Mouse (Mus musculus) gastrocnemius, postnatal 36 days (tissue): ENCODE results near the gene Podxl2. TPM values are rescaled to one million over a fixed set of nuclear protein-coding genes. Genes with fewer than 3 reads are reported as not detected.
A peak's percentile ranks its signal among the peaks of the same experiment; 100 is the strongest.

ENCODE experiments used
- DNase-seq, 2 experiments: peaks; one replicate each; pipeline ENCODE4 v3.0.0; 2022
- intact Hi-C: fragments of 180-260 bp; cut with DNase I; formaldehyde crosslinking; loops from one replicate; pipeline ENCODE4 v1.15.1; 2025
- long read RNA-seq, 2 experiments: library from polyadenylated mRNA; stranded (forward); transcript quantifications; one replicate each; pipeline ENCODE4 v2.0.0; 2021
- total RNA-seq, 2 experiments: library from RNA; stranded (reverse); gene quantifications; 2 replicates each; pipeline ENCODE4 v1.2.3; 2021

The Podxl2 gene
- 10 to 100 TPM; 45.1 to 50.5 TPM for total RNA-seq
- long read RNA-seq, experiment 1, transcript Podxl2-210 (8 exons, 2,065 nt), result minor isoform, 42 of 129 reads
- long read RNA-seq, experiment 1, transcript Podxl2-207 (2 exons, 633 nt), result major isoform, 71 of 129 reads
- long read RNA-seq, experiment 1, partial matches to known transcripts, result 7 of 129 reads
- long read RNA-seq, experiment 1, other reads (novel, unspliced or antisense), result 9 of 129 reads
- long read RNA-seq, experiment 2, transcript Podxl2-207 (2 exons, 633 nt), result minor isoform, 84 of 209 reads
- long read RNA-seq, experiment 2, transcript Podxl2-210 (8 exons, 2,065 nt), result major isoform, 98 of 209 reads
- long read RNA-seq, experiment 2, partial matches to known transcripts, result 19 of 209 reads
- long read RNA-seq, experiment 2, other reads (novel, unspliced or antisense), result 8 of 209 reads

- intact Hi-C loops, result no loop called here
- DNase-seq, result peak; percentile 64 to 70
These were observed at the start of gene Podxl2 for GRCm38 (mm10) chr6:88874868-88875508. Gene Podxl2 (minus strand): TSS chr6:88875044.

GRCm38 (mm10) chr6:88918802-88919201, 44.0 kb upstream of the Podxl2 start:
- DNase-seq, result no peak
- intact Hi-C loops, result no loop called here

DNA sequence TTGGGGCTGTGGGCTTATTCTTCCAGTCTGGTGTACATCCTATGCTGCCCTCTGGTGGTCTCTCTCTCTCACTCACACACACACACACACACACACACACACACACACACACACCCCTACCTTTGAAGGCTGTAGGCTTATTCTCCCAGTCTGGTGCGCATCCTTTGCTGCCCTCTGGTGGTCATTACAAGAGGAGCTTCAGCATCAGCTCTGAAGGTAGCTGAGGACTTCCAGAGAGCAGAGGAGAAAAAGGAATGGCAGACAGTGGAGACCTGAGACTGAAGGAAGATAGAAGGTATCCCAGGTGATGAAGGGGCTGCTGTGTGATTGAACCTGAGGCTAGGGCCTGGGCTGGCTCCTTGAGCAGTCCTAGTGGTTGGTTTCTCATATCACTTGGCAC, 41.3 kb upstream of the Podxl2 start:
- no peak for DNase-seq
- intact Hi-C loops, result no loop called here

DNA sequence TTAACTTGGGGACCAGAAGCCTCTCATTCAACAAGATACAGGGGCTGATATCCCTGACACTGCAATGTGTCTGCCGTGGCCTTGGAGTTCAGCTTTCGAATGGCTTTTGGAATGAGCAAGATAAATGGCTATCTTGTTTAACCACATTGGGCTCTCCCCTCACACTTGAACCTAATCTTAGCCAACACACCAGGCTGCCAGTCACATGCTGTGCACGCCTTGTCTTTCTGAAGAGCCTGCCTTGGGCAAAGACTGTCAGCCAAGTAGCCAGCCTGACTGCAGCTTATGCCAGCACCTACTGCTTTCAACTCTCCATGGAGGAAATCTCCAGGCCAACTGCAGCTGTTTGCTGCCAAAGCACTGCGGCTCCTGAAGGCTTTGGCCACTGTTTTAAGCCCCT, 40.7 kb upstream of the Podxl2 start:
- intact Hi-C loops, result no loop called here
- DNase-seq, result no peak

DNA sequence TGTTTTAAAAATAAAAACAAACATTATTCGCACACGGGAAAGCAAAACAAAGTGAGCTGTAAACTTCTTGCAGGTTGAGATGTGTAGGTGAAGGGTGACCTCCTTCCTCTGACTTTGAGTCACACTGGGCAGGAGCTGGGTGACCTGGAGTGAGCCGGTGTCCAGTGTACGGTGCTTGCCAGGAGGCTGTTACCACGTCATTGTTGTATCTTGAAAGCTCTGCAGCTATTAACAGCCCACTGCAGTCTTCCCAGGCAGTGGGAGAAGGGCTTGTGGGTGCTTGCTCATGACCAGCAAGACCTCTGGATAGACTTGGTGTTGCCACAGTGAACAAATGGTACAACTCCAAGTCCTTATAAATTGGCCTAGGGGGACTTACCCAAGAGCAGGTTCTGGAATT, 40.0 kb upstream of the Podxl2 start:
- DNase-seq, result no peak
- intact Hi-C loops, result loop anchor here (5.0 kb wide), 1 partner anchor 367 kb away; no protein-coding TSS in a partner anchor

GRCm38 (mm10) chr6:88913440-88913839, 38.6 kb upstream of the Podxl2 start:
- no peak for DNase-seq
- intact Hi-C loops, result loop anchor here (5.0 kb wide), 1 partner anchor 366 kb away; no protein-coding TSS in a partner anchor

- intact Hi-C loops, result loop anchor here (5.0 kb wide), 1 partner anchor 366 kb away; no protein-coding TSS in a partner anchor
These were observed 38.2 kb upstream of the Podxl2 start for GRCm38 (mm10) chr6:88913022-88913421.

GRCm38 (mm10) chr6:88909151-88909550, 34.3 kb upstream of the Podxl2 start:
- DNase-seq, result no peak
- intact Hi-C loops, result loop anchor here (5.0 kb wide), 1 partner anchor 352 kb away; no protein-coding TSS in a partner anchor

More at GRCm38 (mm10) chr6:88913022-88913421, 38.2 kb upstream of the Podxl2 start:
- DNase-seq, result no peak

GRCm38 (mm10) chr6:88906369-88907108, 31.7 kb upstream of the Podxl2 start:
- intact Hi-C loops, result loop anchor here (5.0 kb wide), 1 partner anchor 349 kb away; no protein-coding TSS in a partner anchor
- DNase-seq, result no peak

GRCm38 (mm10) chr6:88905042-88905441, 30.2 kb upstream of the Podxl2 start:
- DNase-seq, result no peak
- intact Hi-C loops, result loop anchor here (5.0 kb wide), 1 partner anchor 348 kb away; no protein-coding TSS in a partner anchor

DNA sequence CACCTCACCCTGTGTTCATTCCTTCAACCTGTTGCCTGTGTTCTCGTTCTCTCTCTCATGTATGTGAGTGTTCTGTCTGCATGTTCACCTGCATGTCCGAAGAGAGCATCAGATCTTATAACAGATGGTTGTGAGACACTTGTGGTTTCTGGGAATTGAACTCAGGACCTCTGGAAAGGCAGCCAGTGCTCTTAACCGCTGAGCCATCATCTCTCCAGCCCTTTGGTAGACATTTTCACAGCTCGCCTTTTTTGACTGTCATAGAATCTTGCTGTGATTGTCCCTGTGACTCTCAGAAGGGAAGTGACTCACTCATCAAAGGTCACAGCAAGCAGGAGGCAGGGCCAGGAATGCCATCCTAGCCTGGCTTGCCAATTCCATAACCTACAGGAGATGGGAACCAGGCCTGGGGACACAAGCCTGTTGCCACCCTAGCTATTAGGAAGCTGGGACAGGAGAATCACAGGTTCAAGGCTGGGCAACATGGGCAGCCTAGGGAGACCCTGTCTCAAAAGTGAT, 29.7 kb upstream of the Podxl2 start:
- intact Hi-C loops, result no loop called here
- no peak for DNase-seq

- DNase-seq, result no peak
- intact Hi-C loops, result no loop called here
These were observed 28.9 kb upstream of the Podxl2 start for GRCm38 (mm10) chr6:88903708-88904107.

GRCm38 (mm10) chr6:88901947-88902820, 27.3 kb upstream of the Podxl2 start, which contains the start of gene Tpra1:
Gene Tpra1 (plus strand): TSS chr6:88902251.
- DNase-seq, result peak; percentile 85 to 91
- intact Hi-C loops, result no loop called here

GRCm38 (mm10) chr6:88901471-88901870, 26.6 kb upstream of the Podxl2 start:
- intact Hi-C loops, result no loop called here
- DNase-seq, result no peak

DNA sequence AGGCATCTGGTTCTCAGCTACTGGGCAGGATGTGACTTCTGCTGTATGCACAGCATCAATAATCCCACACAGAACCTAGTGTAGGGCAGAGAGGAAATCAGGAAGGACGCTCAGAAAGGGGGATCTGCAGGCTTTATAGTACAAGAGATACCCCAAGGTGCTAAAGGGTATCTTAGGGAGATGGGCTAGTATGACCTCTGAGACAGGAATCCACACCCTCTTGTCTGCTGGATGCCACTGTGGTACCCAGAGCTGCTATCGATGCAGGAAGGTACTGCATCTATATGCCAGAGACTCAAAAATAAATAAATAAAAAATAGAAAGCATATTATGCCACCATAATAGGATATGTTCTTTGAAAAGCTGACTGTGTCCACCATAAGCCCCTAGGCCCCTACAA, 24.8 kb upstream of the Podxl2 start:
- intact Hi-C loops, result no loop called here
- no peak for DNase-seq

DNA sequence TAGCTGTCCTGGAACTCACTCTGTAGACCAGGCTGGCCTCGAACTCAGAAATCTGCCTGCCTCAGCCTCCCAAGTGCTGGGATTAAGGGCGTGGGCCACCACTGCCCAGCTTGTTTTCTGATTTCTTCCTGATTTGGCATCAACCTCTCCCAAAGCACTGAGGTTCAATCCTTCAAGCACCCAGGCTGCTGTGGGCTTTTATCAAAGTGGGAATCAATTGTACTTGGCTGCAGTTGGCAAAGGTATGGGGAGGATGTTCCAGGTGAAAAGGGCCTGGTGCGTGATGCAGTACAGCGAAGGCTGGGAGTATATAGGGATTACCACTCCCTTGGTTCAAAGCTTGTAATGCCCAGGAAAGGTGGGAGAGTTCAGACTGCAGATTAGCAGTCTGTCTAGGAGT, 24.2 kb upstream of the Podxl2 start:
- no peak for DNase-seq
- intact Hi-C loops, result no loop called here

GRCm38 (mm10) chr6:88898534-88899048, 23.7 kb upstream of the Podxl2 start, which contains the start of gene Mcm2:
Gene Mcm2 (minus strand): TSS chr6:88898780.
- DNase-seq, result peak; percentile 90
- intact Hi-C loops, result no loop called here

DNA sequence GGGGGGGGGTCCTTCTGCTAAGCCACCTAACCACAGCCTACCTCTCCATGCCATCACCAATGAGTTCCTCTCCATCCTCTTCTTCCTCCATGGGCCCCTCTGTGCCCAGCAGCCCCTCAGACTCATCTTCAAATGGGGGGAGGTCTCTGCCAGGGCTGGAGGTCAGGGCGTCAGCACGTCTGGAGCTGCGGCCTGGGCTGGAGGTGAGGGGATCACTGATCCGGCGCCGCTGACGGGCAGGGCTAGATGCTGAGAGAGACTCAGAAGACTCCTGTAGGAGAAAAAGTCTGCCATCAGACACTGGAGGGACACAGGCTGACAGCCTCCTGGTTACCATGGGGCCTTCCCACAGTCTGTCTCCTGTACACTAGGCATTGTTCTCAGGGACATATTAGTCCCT, 22.4 kb upstream of the Podxl2 start:
- no peak for DNase-seq
- intact Hi-C loops, result no loop called here

DNA sequence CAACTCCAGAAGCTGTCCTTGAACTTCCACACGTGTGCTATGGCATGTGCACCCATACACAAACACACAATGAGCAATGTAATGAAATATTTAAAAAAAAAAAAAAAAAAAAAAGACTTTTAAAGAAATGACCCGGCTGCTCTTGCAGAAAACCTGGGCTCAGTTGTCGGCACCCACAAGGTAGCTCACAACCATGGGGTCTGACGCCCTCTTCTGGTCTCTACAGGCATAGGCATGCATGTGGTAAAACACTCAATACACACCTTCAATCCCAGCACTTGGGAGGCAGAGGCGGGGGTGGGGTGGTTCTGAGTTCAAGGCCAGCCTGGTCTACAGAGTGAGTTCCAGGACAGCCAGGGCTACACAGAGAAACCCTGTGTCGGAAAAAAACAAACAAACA, 21.1 kb upstream of the Podxl2 start:
- intact Hi-C loops, result no loop called here
- DNase-seq, result no peak
